Mouse (Mus musculus) lung, postnatal 0 days (tissue): ENCODE measurements around the gene Iqgap3. TPM values are rescaled to one million over a fixed set of nuclear protein-coding genes. Genes with fewer than 3 reads are reported as not detected.
A peak's percentile ranks its signal among the peaks of the same experiment; 100 is the strongest.

Experiments
- ATAC-seq: fragments of 200-750 bp; cut with Nextera tagmentation; 2 replicates; pipeline ENCODE4 v1.8.0; 2017; ENCODE audit warnings: moderate library complexity
- DNase-seq: peaks from one replicate; pipeline ENCODE4 v3.0.0-alpha.2; 2016; ENCODE audit warnings: low spot score
- H3K27ac ChIP-seq: fragments of 300-500 bp; sonication (generic); 2 replicates; pipeline ENCODE4 v1.5.1; 2014; ENCODE audit warnings: antibody characterized with exemption, mild to moderate bottlenecking, low read length, mixed read lengths
- H3K27me3 ChIP-seq: fragments of 300-500 bp; sonication (generic); replicated peaks from 2 replicates; pipeline ENCODE4 v1.6.1; 2014; ENCODE audit warnings: low read length, mixed read lengths; ENCODE audit not compliant: insufficient read depth
- H3K36me3 ChIP-seq: fragments of 300-500 bp; sonication (generic); 2 replicates; pipeline ENCODE4 v1.6.1; 2014; ENCODE audit warnings: low read length, mixed read lengths; ENCODE audit not compliant: insufficient read depth
- H3K4me1 ChIP-seq: fragments of 300-500 bp; sonication (generic); 2 replicates; pipeline ENCODE4 v1.6.1; 2014; ENCODE audit warnings: antibody characterized with exemption, low read depth, low read length, mixed read lengths; ENCODE audit not compliant: insufficient read depth
- H3K4me2 ChIP-seq: fragments of 300-500 bp; sonication (generic); replicated peaks from 2 replicates; pipeline ENCODE4 v1.6.1; 2014; ENCODE audit warnings: low read depth, mild to moderate bottlenecking, low read length, moderate library complexity, mixed read lengths
- H3K4me3 ChIP-seq: fragments of 300-500 bp; sonication (generic); 2 replicates; pipeline ENCODE4 v1.5.1; 2014; ENCODE audit warnings: low read depth, low read length
- H3K9ac ChIP-seq: fragments of 300-500 bp; sonication (generic); replicated peaks from 2 replicates; pipeline ENCODE4 v1.6.1; 2014; ENCODE audit warnings: low read depth, mild to moderate bottlenecking
- H3K9me3 ChIP-seq: fragments of 300-500 bp; sonication (generic); 2 replicates; pipeline ENCODE4 v1.6.1; 2016; ENCODE audit warnings: low read length, mixed read lengths
- CTCF ChIP-seq: IDR thresholded peaks from 2 replicates; pipeline ENCODE4 v1.5.1; 2016; ENCODE audit warnings: antibody characterized with exemption, mild to moderate bottlenecking
- EP300 ChIP-seq: IDR thresholded peaks from 2 replicates; pipeline ENCODE4 v1.6.1; 2016; ENCODE audit warnings: antibody characterized with exemption, mild to moderate bottlenecking, control low read depth
- WGBS: fragments of 180-500 bp; shearing (Covaris S2); extraction: QIAGEN DNeasy Blood & Tissue Kit; methylation state at CpG from one replicate; pipeline ENCODE4 v1.1.7; 2014; 5-methylcytosine and 5-hydroxymethylcytosine counted together
- polyA plus RNA-seq: library from polyadenylated mRNA; unstranded; fragments of >200 nt; fragmentation: Nextera tagmentation; extraction: Ambion mirVana; gene quantifications from 2 replicates; pipeline ENCODE4 v1.2.1, GENCODE M21; 2015

The Iqgap3 gene
- polyA plus RNA-seq, 1 experiment from 2014 or later = 0.92 TPM

DNA sequence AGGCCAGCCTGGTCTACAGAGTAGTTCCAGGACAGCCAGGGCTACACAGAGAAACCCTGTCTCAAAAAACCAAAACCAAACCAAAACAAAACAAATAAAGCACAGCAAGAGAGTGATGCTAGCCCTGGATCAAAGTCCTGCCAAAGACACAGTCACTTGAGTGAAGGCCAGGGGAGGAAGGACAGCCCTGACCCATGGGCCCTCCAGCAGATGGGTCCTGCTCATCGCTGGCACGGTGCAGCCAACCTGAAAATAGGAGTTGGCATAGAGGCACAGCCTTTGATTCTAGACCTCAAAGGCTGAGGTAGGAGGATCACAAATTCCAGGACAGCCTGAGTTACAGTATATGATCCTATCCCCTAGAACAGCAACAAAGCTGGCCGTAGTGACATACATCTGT is 49.3 kb downstream of the Iqgap3 start:
- no peak for ATAC-seq
- no peak for DNase-seq
- H3K36me3 ChIP-seq = no peaks in the 10 kb centered on the region
- no peak overlapping the region for H3K9ac ChIP-seq
- no peak overlapping the region for H3K27ac ChIP-seq
- H3K4me1 ChIP-seq = 0 out of 2 replicates have a peak, but pooled peaks cover 5% of the 10 kb centered on the region
- no peak overlapping the region for H3K4me2 ChIP-seq
- no peak for TF ChIP-seq EP300
- TF ChIP-seq CTCF = no peak
- no peak overlapping the region for H3K4me3 ChIP-seq
- no peaks in the 10 kb centered on the region for H3K27me3 ChIP-seq
- 86% methylated on average over 3 of the region's 3 CpGs for WGBS
- no peaks in the 10 kb centered on the region for H3K9me3 ChIP-seq

- Histone ChIP-seq H3K27ac (no peak overlapping the region), H3K4me2 (no peak overlapping the region), H3K9me3 (no peaks in the 10 kb centered on the region), H3K4me1 (peaks cover 5% of the 10 kb centered on the region; the same call in 1 of the 2 replicates), H3K36me3 (no peaks in the 10 kb centered on the region), H3K27me3 (no peaks in the 10 kb centered on the region), H3K9ac (no peak overlapping the region), H3K4me3 (no peak overlapping the region)
- ATAC-seq (no peak), DNase-seq (no peak)
- 50% methylated on average over 2 of the region's 2 CpGs for WGBS
- TF ChIP-seq EP300 (no peak), CTCF (no peak)
Observed at GRCm38 (mm10) chr3:88132492-88132891, 50.7 kb downstream of the Iqgap3 start.

GRCm38 (mm10) chr3:88133187-88133771 is 51.5 kb downstream of the Iqgap3 start:
- H3K36me3 ChIP-seq = no peaks in the 10 kb centered on the region
- H3K27me3 ChIP-seq = no peaks in the 10 kb centered on the region
- no peaks in the 10 kb centered on the region for H3K9me3 ChIP-seq
- H3K4me2 ChIP-seq = no peak overlapping the region
- no peak overlapping the region for H3K4me3 ChIP-seq
- 31% methylated on average over 4 of the region's 4 CpGs for WGBS
- ATAC-seq (peak; percentile 4; the same call in 1 of the 2 replicates), DNase-seq (peak; percentile 34)
- H3K4me1 ChIP-seq = peaks cover 9% of the 10 kb centered on the region; the same call in 1 of the 2 replicates
- H3K9ac ChIP-seq = no peak overlapping the region
- TF ChIP-seq CTCF (peak; percentile 19), EP300 (no peak)
- H3K27ac ChIP-seq = 0 out of 2 replicates have a peak overlapping the region, but pooled peaks have one; percentile 28

GRCm38 (mm10) chr3:88136346-88136745 is 54.6 kb downstream of the Iqgap3 start:
- TF ChIP-seq EP300 (no peak), CTCF (no peak)
- Histone ChIP-seq H3K27ac (no peak overlapping the region), H3K9me3 (no peaks in the 10 kb centered on the region), H3K4me2 (no peak overlapping the region), H3K9ac (no peak overlapping the region), H3K4me1 (peaks cover 29% of the 10 kb centered on the region; the same call in 1 of the 2 replicates), H3K36me3 (no peaks in the 10 kb centered on the region), H3K4me3 (no peak overlapping the region), H3K27me3 (no peaks in the 10 kb centered on the region)
- no peak for ATAC-seq
- DNase-seq = no peak
- WGBS = 83% methylated on average over 9 of the region's 9 CpGs

- no peak overlapping the region for H3K4me3 ChIP-seq
- DNase-seq = peak; percentile 52
- peak overlapping the region; percentile 77; the same call in 1 of the 2 replicates for H3K4me2 ChIP-seq
- H3K4me1 ChIP-seq = peaks cover 29% of the 10 kb centered on the region; the same call in 1 of the 2 replicates
- H3K27ac ChIP-seq = peak overlapping the region; percentile 99
- TF ChIP-seq CTCF = no peak
- TF ChIP-seq EP300 = no peak
- no peaks in the 10 kb centered on the region for H3K9me3 ChIP-seq
- no peak for ATAC-seq
- no peaks in the 10 kb centered on the region for H3K36me3 ChIP-seq
- 58% methylated on average over 4 of the region's 4 CpGs for WGBS
- H3K27me3 ChIP-seq = no peaks in the 10 kb centered on the region
- H3K9ac ChIP-seq = no peak overlapping the region
Observed at GRCm38 (mm10) chr3:88136945-88137494, 55.2 kb downstream of the Iqgap3 start.

GRCm38 (mm10) chr3:88137821-88138220 is 56.0 kb downstream of the Iqgap3 start:
- WGBS = 3% methylated on average over 3 of the region's 3 CpGs
- TF ChIP-seq EP300 (no peak), CTCF (no peak; the same call in none of the 2 replicates)
- peak; percentile 65 for DNase-seq

More at GRCm38 (mm10) chr3:88137821-88138220, 56.0 kb downstream of the Iqgap3 start:
- peaks cover 29% of the 10 kb centered on the region; the same call in 1 of the 2 replicates for H3K4me1 ChIP-seq
- no peaks in the 10 kb centered on the region for H3K27me3 ChIP-seq
- H3K4me2 ChIP-seq = peak overlapping the region; percentile 77
- no peak overlapping the region for H3K9ac ChIP-seq
- H3K4me3 ChIP-seq = peak overlapping the region; percentile 47
- H3K27ac ChIP-seq = peak overlapping the region; percentile 99
- no peak for ATAC-seq
- no peaks in the 10 kb centered on the region for H3K9me3 ChIP-seq
- no peaks in the 10 kb centered on the region for H3K36me3 ChIP-seq
